ENCODE assay signal across 8 mouse cellular contexts in genomic region chr15:31264827-31265226, GRCm38 (mm10). TPM values are rescaled to one million over a fixed set of nuclear protein-coding genes. Genes with fewer than 3 reads are reported as not detected.
DNase-seq lines count a peak whose midpoint lies in the region; ATAC-seq lines count a peak whose summit lies in the region.

No protein-coding gene starts in this region.

- H3K27ac ChIP-seq in limb, embryonic 10.5 days: no peak overlapping the region
- no peak overlapping the region for H3K27ac ChIP-seq in midbrain, embryonic 14.5 days (replicated peaks; ENCODE audit: low read depth, low read length)

- H3K36me3 ChIP-seq in limb, embryonic 10.5 days: no peaks in the 10 kb centered on the region
- no peaks in the 10 kb centered on the region for H3K36me3 ChIP-seq in midbrain, embryonic 14.5 days (ENCODE audit: control insufficient read depth, insufficient read depth, low read length)

- H3K4me1 ChIP-seq in limb, embryonic 10.5 days: no peaks in the 10 kb centered on the region; the same call in 1 of the 2 replicates
- no peaks in the 10 kb centered on the region for H3K4me1 ChIP-seq in midbrain, embryonic 14.5 days (ENCODE audit: control insufficient read depth, insufficient read depth, low read length)

- no peak overlapping the region for H3K4me2 ChIP-seq in midbrain, embryonic 14.5 days (ENCODE audit: low read length)

- peak; percentile 69 to 89 for DNase-seq in adrenal gland, adult (ENCODE audit: inconsistent age in 2 of 2, low spot score in 1 of 2)
- peak; percentile 87 for DNase-seq in embryo, embryonic 11 days
- peak; percentile 84 for DNase-seq in kidney, adult 18-20 months
- peak; percentile 85 for DNase-seq in limb, embryonic 10.5 days (ENCODE audit: low spot score)
- DNase-seq in midbrain, embryonic 14.5 days: peak; percentile 93
- DNase-seq in spleen, adult 18-20 months: peak; percentile 35 to 56

- no peak overlapping the region for H3K4me3 ChIP-seq in limb, embryonic 10.5 days
- H3K4me3 ChIP-seq in midbrain, embryonic 14.5 days (replicated peaks; ENCODE audit: low read depth, low read length): no peak overlapping the region

- peak; percentile 79 for ATAC-seq in granulocyte monocyte progenitor cell, adult 5-6 weeks (replicated peaks; ENCODE audit: poor library complexity, severe bottlenecking)
- ATAC-seq in midbrain, embryonic 14.5 days (ENCODE audit: low FRiP score, low TSS enrichment): peak; percentile 87
- no peak for ATAC-seq in erythroblast, adult 5-6 weeks (replicated peaks; ENCODE audit: low FRiP score, poor library complexity, severe bottlenecking)

- H3K9me3 ChIP-seq in limb, embryonic 10.5 days (replicated peaks): no peaks in the 10 kb centered on the region
- H3K9me3 ChIP-seq in midbrain, embryonic 14.5 days (ENCODE audit: control insufficient read depth, low read length): no peaks in the 10 kb centered on the region

- no peak overlapping the region for H3K9ac ChIP-seq in midbrain, embryonic 14.5 days (replicated peaks; ENCODE audit: low read length)

- H3K27me3 ChIP-seq in limb, embryonic 10.5 days (ENCODE audit: low read depth, poor library complexity, severe bottlenecking): no peaks in the 10 kb centered on the region
- H3K27me3 ChIP-seq in midbrain, embryonic 14.5 days (ENCODE audit: control insufficient read depth, insufficient read depth, low read length): no peaks in the 10 kb centered on the region

- WGBS in limb, embryonic 10.5 days: 26% methylated on average over 6 of the region's 6 CpGs
- 29% methylated on average over 6 of the region's 6 CpGs for WGBS in midbrain, embryonic 14.5 days

RNA-seq across cellular contexts. Expression of gene Dap, which starts 40.7 kb away (rescaled TPM):
- 128 and 157 TPM in 2 replicates for total RNA-seq in granulocyte monocyte progenitor cell, adult 5-6 weeks (2014; fragmentation: Nextera tagmentation)
- 87.6 and 117 TPM in 2 replicates for total RNA-seq in granulocyte monocyte progenitor cell, adult 5-6 weeks (2017)
- polyA plus RNA-seq in limb, embryonic 10.5 days (2016; fragmentation: Nextera tagmentation; extraction: Ambion mirVana): 34.6 and 42.8 TPM in 2 replicates
- 21.3 and 27.4 TPM in 2 replicates for polyA plus RNA-seq in midbrain, embryonic 14.5 days (2014; fragmentation: Nextera tagmentation; extraction: Ambion mirVana)
- 24.0 and 34.2 TPM in 2 replicates for total RNA-seq in erythroblast, adult 5-6 weeks (2015; ENCODE audit: low replicate concordance)
- 11.8 and 15.6 TPM in 2 replicates for total RNA-seq in erythroblast, adult 5-6 weeks (2017; ENCODE audit: low replicate concordance)
